Mouse (Mus musculus): Measurements from ENCODE around the gene Gm15737.

Gm15737 gene

GRCm38 (mm10) chr6:92869089-92869581, at the start of gene Gm15737:
TSS of gene Gm15737 (plus strand) at chr6:92869357.
- no peak for DNase-seq (ENCODE audit: low spot score)

- DNase-seq (ENCODE audit: low spot score): no peak
Observed at GRCm38 (mm10) chr6:92821606-92822005, 47.6 kb upstream of the Gm15737 start.

- no peak for DNase-seq (ENCODE audit: low spot score)
Observed at GRCm38 (mm10) chr6:92822006-92822405, 47.2 kb upstream of the Gm15737 start.

GRCm38 (mm10) chr6:92823991-92824390, 45.2 kb upstream of the Gm15737 start:
- DNase-seq (ENCODE audit: low spot score): no peak

- no peak for DNase-seq (ENCODE audit: low spot score)
Observed at GRCm38 (mm10) chr6:92826561-92826960, 42.6 kb upstream of the Gm15737 start.

GRCm38 (mm10) chr6:92827360-92827759, 41.8 kb upstream of the Gm15737 start:
- DNase-seq (ENCODE audit: low spot score): no peak

- no peak for DNase-seq (ENCODE audit: low spot score)
Observed at GRCm38 (mm10) chr6:92829148-92829547, 40.0 kb upstream of the Gm15737 start.

GRCm38 (mm10) chr6:92831106-92831505, 38.1 kb upstream of the Gm15737 start:
- DNase-seq (ENCODE audit: low spot score): no peak

- DNase-seq (ENCODE audit: low spot score): no peak
Observed at GRCm38 (mm10) chr6:92842000-92842399, 27.2 kb upstream of the Gm15737 start.

GRCm38 (mm10) chr6:92843474-92843873, 25.7 kb upstream of the Gm15737 start:
- DNase-seq (ENCODE audit: low spot score): no peak

- no peak for DNase-seq (ENCODE audit: low spot score)
Observed at GRCm38 (mm10) chr6:92845898-92846297, 23.3 kb upstream of the Gm15737 start.

- DNase-seq (ENCODE audit: low spot score): no peak
Observed at GRCm38 (mm10) chr6:92846614-92847013, 22.5 kb upstream of the Gm15737 start.

GRCm38 (mm10) chr6:92849208-92849607, 19.9 kb upstream of the Gm15737 start:
- no peak for DNase-seq (ENCODE audit: low spot score)

GRCm38 (mm10) chr6:92850250-92850649, 18.9 kb upstream of the Gm15737 start:
- DNase-seq (ENCODE audit: low spot score): peak; percentile 73

GRCm38 (mm10) chr6:92854873-92855272, 14.3 kb upstream of the Gm15737 start:
- DNase-seq (ENCODE audit: low spot score): no peak

- DNase-seq (ENCODE audit: low spot score): no peak
Observed at GRCm38 (mm10) chr6:92857761-92858160, 11.4 kb upstream of the Gm15737 start.

- DNase-seq (ENCODE audit: low spot score): no peak
Observed at GRCm38 (mm10) chr6:92858721-92859510, 10.2 kb upstream of the Gm15737 start.

GRCm38 (mm10) chr6:92860285-92860912, 8.8 kb upstream of the Gm15737 start:
- no peak for DNase-seq (ENCODE audit: low spot score)

- no peak for DNase-seq (ENCODE audit: low spot score)
Observed at GRCm38 (mm10) chr6:92862599-92862998, 6.6 kb upstream of the Gm15737 start.

- DNase-seq (ENCODE audit: low spot score): no peak
Observed at GRCm38 (mm10) chr6:92869582-92870219, 544 bp downstream of the Gm15737 start.

- DNase-seq (ENCODE audit: low spot score): no peak
Observed at GRCm38 (mm10) chr6:92871813-92872212, 2.7 kb downstream of the Gm15737 start.

- no peak for DNase-seq (ENCODE audit: low spot score)
Observed at GRCm38 (mm10) chr6:92872766-92873165, 3.6 kb downstream of the Gm15737 start.

GRCm38 (mm10) chr6:92874854-92875253, 5.7 kb downstream of the Gm15737 start:
- DNase-seq (ENCODE audit: low spot score): no peak

All from ovary, postnatal 36 days (tissue).